Mouse (Mus musculus): ENCODE results near the gene Trpv4.

The Trpv4 gene

DNA sequence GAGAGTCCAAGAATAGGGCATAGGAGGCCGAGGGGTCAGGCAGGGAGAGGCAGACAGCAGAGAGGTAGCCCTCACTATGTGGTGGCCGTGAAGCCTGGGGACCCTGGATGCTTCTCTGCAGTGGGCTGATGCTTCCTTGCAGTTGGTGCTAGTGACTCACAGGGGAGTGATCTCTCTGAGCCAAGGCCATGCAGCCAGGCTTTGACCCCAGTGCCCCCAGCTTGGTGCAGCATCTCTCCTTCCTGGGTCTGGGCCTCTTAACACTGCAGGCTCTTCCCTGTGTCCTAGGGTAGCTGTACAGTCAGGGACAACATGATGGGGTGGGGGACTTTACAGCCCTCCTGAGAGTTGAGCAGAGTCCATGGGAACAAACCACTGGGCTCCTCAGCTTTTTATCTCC, 68.8 kb downstream of the Trpv4 start:
- DNase-seq (ENCODE audit: low read depth): no peak

GRCm38 (mm10) chr5:114589026-114589425, 69.2 kb downstream of the Trpv4 start:
- no peak for DNase-seq (ENCODE audit: low read depth)

DNA sequence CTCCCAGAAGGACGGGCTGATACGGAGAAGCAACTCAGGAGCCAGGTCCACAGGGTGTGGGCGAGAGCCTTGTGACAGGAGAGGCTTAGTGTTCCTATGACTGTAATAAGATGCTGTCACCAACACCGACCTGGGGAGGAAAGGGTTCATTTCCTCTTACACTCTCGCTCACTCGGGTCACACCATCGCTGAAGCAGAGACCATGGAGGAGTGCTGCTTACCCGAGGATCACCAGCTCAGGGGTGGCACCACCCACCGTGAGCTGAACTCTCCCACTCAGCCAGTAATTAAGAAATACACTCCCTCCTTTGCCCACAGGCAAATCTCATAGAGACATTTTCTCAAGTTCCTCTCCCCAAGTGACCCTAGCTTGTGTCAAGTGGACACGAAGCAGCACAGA, 69.8 kb downstream of the Trpv4 start:
- no peak for DNase-seq (ENCODE audit: low read depth)

GRCm38 (mm10) chr5:114587908-114588307, 70.3 kb downstream of the Trpv4 start:
- DNase-seq (ENCODE audit: low read depth): peak; percentile 78

DNA sequence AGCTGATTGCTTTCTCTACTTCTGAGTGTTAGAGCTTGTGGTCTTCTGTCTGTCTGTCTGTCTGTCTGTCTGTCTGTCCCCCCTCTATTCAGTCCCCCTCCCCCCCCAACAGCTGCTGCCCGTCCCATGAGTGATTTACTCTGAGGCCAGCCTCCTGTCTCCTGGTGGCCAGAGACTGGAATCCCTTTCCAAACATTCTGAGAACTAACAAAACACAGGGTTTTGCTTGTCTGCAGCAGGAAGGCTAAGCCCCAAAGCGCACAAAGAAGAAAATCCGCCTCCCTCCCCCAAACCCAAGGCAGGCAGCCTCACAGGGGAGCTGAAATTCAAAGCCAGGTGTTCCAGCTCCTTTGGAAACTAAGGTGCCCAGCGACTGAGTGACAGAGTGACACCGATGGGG, 72.5 kb downstream of the Trpv4 start:
- no peak for DNase-seq (ENCODE audit: low read depth)

DNA sequence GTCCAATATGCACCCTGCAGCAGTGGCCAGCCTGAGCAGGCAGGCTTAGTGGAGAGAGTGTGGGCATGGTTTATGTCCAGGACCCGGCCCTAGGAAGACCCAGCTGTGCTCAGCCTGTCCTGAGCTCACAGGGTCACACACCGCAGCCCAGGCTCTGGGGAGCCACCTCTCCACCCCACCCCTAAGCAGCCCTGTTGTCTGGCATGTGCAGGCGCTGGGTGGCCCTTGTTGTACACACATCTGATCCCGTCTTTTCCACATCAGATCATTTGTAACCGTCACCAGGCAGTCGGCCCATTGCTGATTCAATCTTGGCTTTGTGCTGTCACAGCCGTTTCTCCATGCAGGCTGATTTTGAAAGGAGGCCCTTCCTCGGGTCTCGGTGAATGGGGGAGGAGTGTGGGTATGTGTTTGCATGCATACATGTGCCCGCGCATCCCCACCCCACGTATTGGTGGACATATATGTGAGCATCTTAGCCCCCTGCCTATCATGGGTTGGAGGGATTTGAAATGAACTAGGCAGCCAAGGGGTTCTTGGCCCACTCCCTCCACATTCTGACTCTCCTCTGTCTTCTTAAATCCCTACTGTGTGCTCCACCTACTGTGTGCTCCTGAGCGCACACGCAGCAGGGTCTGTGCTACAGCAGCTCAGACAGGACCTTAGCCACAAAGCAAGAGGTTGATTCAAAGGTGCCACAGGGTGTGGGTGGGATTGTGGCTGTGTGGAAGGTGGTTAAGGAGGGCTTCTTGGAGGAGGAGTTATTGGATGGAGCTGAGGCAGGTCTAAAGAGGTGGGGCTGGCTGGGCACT, 73.7 kb downstream of the Trpv4 start:
- DNase-seq (ENCODE audit: low read depth): no peak

DNA sequence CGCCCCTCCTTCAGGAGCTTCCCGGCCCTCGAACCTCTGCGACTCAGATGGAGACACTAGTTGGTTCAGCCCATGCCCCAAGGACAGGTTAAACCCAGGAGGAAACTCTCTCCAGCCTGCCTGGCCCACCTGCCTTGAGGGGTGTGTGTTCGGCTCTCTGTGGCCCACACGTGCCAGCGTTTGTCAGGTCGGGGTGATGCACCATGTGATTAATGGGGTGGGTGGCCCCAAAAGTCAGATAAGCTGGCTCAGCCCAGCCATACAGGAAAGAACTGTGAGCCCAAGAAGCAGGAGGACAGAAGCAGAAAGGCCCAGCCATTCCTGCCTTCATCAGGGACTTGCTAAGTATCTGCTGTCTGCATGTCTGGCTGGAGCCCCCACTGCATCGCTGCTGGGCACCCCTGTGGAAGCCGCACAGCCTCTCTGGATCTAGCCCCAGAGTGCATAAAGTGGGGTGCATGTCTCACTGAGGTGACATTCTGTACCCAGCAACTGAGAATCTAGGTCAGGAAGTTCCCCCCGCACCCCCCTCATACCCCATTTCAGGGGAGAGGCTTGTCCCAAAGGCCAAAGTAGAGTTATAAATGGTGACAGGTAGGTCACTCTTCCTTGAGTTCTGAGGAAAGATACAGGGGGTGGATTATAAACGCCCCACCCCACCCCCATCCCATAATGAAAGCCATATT, 74.6 kb downstream of the Trpv4 start:
- no peak for DNase-seq (ENCODE audit: low read depth)

DNA sequence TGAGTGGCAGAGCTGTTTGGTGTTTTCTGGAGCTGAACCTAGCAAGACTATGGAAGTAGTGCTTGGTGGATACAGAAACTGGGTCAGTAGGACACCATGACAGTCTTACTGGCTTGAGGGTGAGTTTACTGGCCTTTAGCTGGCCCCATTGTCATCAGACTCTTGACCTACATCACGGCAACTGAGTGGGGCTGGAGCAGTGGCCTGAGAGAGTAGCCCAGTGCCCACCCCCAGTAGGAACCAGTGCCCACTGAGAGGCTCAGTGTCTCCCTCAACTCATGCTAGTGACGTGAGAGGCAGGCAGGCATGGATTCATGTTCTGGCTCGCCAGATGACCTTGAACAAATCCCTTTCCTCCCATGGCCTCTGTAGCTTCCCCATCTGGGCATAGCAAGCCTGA, 75.2 kb downstream of the Trpv4 start:
- no peak for DNase-seq (ENCODE audit: low read depth)

DNA sequence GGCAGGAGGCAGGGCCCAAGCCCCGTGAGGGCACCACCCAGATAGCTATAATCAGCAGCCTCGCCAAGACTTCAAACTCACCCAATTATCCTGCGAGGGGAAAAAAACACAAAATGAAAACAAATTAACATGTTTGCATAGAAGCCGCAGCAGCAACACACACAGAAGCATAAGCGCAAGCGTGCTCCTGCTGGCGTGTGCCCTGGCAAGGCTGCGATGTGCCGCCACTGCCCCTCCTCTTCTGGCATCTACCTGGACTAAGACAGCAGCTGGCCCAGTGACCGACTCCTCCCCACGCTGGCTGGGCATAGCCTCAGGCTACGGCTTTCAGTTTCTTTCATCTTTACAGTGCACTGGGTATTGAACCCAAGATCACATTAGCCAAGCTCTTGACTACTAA, 76.7 kb downstream of the Trpv4 start:
- no peak for DNase-seq (ENCODE audit: low read depth)

- no peak for DNase-seq (ENCODE audit: low read depth)
Measured at GRCm38 (mm10) chr5:114579714-114580357, 78.4 kb downstream of the Trpv4 start.

DNA sequence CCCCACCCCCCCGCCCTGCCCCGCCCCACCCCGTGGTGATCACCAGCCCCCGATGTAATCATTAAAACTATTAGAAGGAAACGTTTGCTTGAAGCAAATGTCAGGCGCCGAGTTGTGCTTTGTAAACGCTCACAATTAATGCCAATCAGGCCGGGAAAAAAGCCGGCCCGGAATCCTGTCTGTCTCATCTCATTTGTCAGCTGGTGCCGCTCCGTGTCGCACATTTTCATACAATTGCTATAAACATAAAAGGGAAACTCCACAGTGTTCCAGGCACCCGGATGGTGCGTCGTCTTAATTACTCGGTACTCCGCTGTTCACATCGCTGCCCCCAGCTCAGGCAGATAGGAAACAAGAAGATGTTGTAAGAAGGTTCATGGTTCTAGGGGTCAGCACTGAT, 79.9 kb downstream of the Trpv4 start:
- DNase-seq (ENCODE audit: low read depth): no peak

- DNase-seq (ENCODE audit: low read depth): no peak
Measured at GRCm38 (mm10) chr5:114575986-114576605, 82.1 kb downstream of the Trpv4 start.

GRCm38 (mm10) chr5:114575530-114575929, 82.7 kb downstream of the Trpv4 start:
- DNase-seq (ENCODE audit: low read depth): no peak

- DNase-seq (ENCODE audit: low read depth): no peak
Measured at GRCm38 (mm10) chr5:114575010-114575409, 83.2 kb downstream of the Trpv4 start.

DNA sequence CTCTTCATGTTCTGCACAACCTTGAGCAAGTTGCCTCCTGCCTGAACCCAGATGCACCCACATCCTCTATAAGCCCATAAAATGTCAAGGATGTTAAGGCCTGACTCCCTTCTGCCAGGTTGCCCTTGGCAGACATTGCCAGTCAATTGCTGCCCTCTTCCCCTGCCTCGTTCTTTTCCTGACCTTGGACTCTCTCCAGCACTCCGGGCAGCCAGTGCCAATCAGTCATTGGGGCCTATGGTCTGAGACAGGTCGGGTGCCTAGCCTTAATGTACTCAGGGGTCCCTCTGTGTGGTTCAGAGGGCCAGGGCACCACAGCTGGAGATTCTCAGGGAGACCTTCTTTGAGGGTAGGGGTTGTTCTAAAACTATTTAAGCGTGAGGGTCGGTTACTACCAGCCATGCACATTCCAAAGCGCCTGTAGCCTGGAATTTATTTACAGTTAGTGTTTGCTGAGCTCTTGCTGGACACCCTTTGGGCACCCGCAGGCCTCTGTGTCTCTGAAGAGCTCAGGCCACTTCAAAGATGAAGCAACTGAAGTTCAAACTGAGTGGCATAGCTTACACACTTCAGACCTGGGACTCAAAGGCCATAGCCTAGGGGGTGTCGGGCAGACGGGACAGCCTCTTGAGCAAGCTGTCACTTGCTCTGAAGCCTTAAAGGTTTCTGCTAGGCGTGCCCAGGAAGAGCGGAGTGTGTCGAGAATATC, 84.1 kb downstream of the Trpv4 start:
- DNase-seq (ENCODE audit: low read depth): no peak

GRCm38 (mm10) chr5:114572997-114573396, 85.2 kb downstream of the Trpv4 start:
- DNase-seq (ENCODE audit: low read depth): no peak
